Mouse (Mus musculus): ENCODE results near the gene Lhpp.
A peak's percentile ranks its signal among the peaks of the same experiment; 100 is the strongest.

Lhpp gene

GRCm38 (mm10) chr7:132712044-132712708 is 101.7 kb downstream of the Lhpp start:
- no peak for DNase-seq (ENCODE audit: low spot score)

- DNase-seq (ENCODE audit: low spot score), result no peak
Measured at GRCm38 (mm10) chr7:132712956-132713355, 102.5 kb downstream of the Lhpp start.

GRCm38 (mm10) chr7:132713483-132714126 is 103.2 kb downstream of the Lhpp start:
- no peak for DNase-seq (ENCODE audit: low spot score)

- DNase-seq (ENCODE audit: low spot score), result no peak
Measured at GRCm38 (mm10) chr7:132714236-132714923, 103.9 kb downstream of the Lhpp start.

- no peak for DNase-seq (ENCODE audit: low spot score)
Measured at GRCm38 (mm10) chr7:132715259-132715658, 104.8 kb downstream of the Lhpp start.

- DNase-seq (ENCODE audit: low spot score), result no peak
Measured at GRCm38 (mm10) chr7:132719570-132719969, 109.1 kb downstream of the Lhpp start.

GRCm38 (mm10) chr7:132720562-132720961 is 110.1 kb downstream of the Lhpp start:
- no peak for DNase-seq (ENCODE audit: low spot score)

GRCm38 (mm10) chr7:132722401-132723370 is 112.2 kb downstream of the Lhpp start:
- DNase-seq (ENCODE audit: low spot score), result no peak

GRCm38 (mm10) chr7:132723906-132724305 is 113.5 kb downstream of the Lhpp start:
- peak; percentile 68 for DNase-seq (ENCODE audit: low spot score)

GRCm38 (mm10) chr7:132724501-132725062 is 114.1 kb downstream of the Lhpp start:
- no peak for DNase-seq (ENCODE audit: low spot score)

- no peak for DNase-seq (ENCODE audit: low spot score)
Measured at GRCm38 (mm10) chr7:132726106-132726861, 115.8 kb downstream of the Lhpp start.

GRCm38 (mm10) chr7:132729093-132729831 is 118.8 kb downstream of the Lhpp start:
- peak; percentile 82 for DNase-seq (ENCODE audit: low spot score)

GRCm38 (mm10) chr7:132730510-132730909 is 120.1 kb downstream of the Lhpp start:
- no peak for DNase-seq (ENCODE audit: low spot score)

GRCm38 (mm10) chr7:132731558-132731957 is 121.1 kb downstream of the Lhpp start:
- DNase-seq (ENCODE audit: low spot score), result no peak

- no peak for DNase-seq (ENCODE audit: low spot score)
Measured at GRCm38 (mm10) chr7:132732136-132732789, 121.8 kb downstream of the Lhpp start.

GRCm38 (mm10) chr7:132733521-132733920 is 123.1 kb downstream of the Lhpp start:
- no peak for DNase-seq (ENCODE audit: low spot score)

GRCm38 (mm10) chr7:132734222-132734621 is 123.8 kb downstream of the Lhpp start:
- DNase-seq (ENCODE audit: low spot score), result no peak

- DNase-seq (ENCODE audit: low spot score), result peak; percentile 65
Measured at GRCm38 (mm10) chr7:132735145-132735544, 124.7 kb downstream of the Lhpp start.

- DNase-seq (ENCODE audit: low spot score), result peak; percentile 59
Measured at GRCm38 (mm10) chr7:132736099-132736862, 125.8 kb downstream of the Lhpp start.

All from urinary bladder, postnatal 14 days (tissue).